Mouse (Mus musculus): Measurements from ENCODE around the gene Entpd2. TPM values are rescaled to one million over a fixed set of nuclear protein-coding genes. Genes with fewer than 3 reads are reported as not detected.
"Not testable (repeated sequence)": the region's sequence is repeated elsewhere in the genome, so short reads cannot be mapped to it uniquely, and the experiment has no call there.

Gene Entpd2
- polyA plus RNA-seq, 1 experiment = 6.2 TPM

- Histone ChIP-seq H3K4me3 (ENCODE audit: control insufficient read depth, low read depth, low read length) (peak overlapping the region; percentile 86), H3K4me1 (ENCODE audit: control insufficient read depth, insufficient read depth, low read length) (peaks cover 8% of the 10 kb centered on the region), H3K27ac (ENCODE audit: control insufficient read depth, insufficient read depth, low read depth, low read length) (no peak overlapping the region), H3K27me3 (ENCODE audit: control insufficient read depth, insufficient read depth, low read length) (no peaks in the 10 kb centered on the region), H3K36me3 (ENCODE audit: control insufficient read depth, insufficient read depth, low read length) (no peaks in the 10 kb centered on the region)
- TF ChIP-seq CTCF (IDR thresholded peaks at IDR 0.05; ENCODE audit: control insufficient read depth, insufficient read depth, insufficient replicate concordance, low read depth, low read length) (peak; percentile 59; the same call in 1 of the 2 replicates), POLR2A (IDR thresholded peaks at IDR 0.05; ENCODE audit: control insufficient read depth, low read depth, low read length) (no peak)
These were observed 6.8 kb downstream of the Entpd2 start for GRCm38 (mm10) chr2:25402377-25402971.

GRCm38 (mm10) chr2:25402972-25403601, 7.4 kb downstream of the Entpd2 start:
- Histone ChIP-seq H3K4me3 (ENCODE audit: control insufficient read depth, low read depth, low read length) (peak overlapping the region; percentile 86), H3K27me3 (ENCODE audit: control insufficient read depth, insufficient read depth, low read length) (no peaks in the 10 kb centered on the region), H3K4me1 (ENCODE audit: control insufficient read depth, insufficient read depth, low read length) (peaks cover 8% of the 10 kb centered on the region), H3K27ac (ENCODE audit: control insufficient read depth, insufficient read depth, low read depth, low read length) (no peak overlapping the region), H3K36me3 (ENCODE audit: control insufficient read depth, insufficient read depth, low read length) (no peaks in the 10 kb centered on the region)
- TF ChIP-seq POLR2A (IDR thresholded peaks at IDR 0.05; ENCODE audit: control insufficient read depth, low read depth, low read length) (peak; percentile 46), CTCF (IDR thresholded peaks at IDR 0.05; ENCODE audit: control insufficient read depth, insufficient read depth, insufficient replicate concordance, low read depth, low read length) (no peak)

GRCm38 (mm10) chr2:25403994-25404393, 8.3 kb downstream of the Entpd2 start:
- no peaks in the 10 kb centered on the region for H3K27me3 ChIP-seq (ENCODE audit: control insufficient read depth, insufficient read depth, low read length)
- TF ChIP-seq POLR2A (IDR thresholded peaks at IDR 0.05; ENCODE audit: control insufficient read depth, low read depth, low read length) (no peak), CTCF (IDR thresholded peaks at IDR 0.05; ENCODE audit: control insufficient read depth, insufficient read depth, insufficient replicate concordance, low read depth, low read length) (no peak)
- no peaks in the 10 kb centered on the region for H3K36me3 ChIP-seq (ENCODE audit: control insufficient read depth, insufficient read depth, low read length)
- no peak overlapping the region for H3K4me3 ChIP-seq (ENCODE audit: control insufficient read depth, low read depth, low read length)
- peaks cover 8% of the 10 kb centered on the region for H3K4me1 ChIP-seq (ENCODE audit: control insufficient read depth, insufficient read depth, low read length)
- no peak overlapping the region for H3K27ac ChIP-seq (ENCODE audit: control insufficient read depth, insufficient read depth, low read depth, low read length)

GRCm38 (mm10) chr2:25408908-25409307, 13.2 kb downstream of the Entpd2 start:
- no peak overlapping the region for H3K4me3 ChIP-seq (ENCODE audit: control insufficient read depth, low read depth, low read length)
- no peak for TF ChIP-seq POLR2A (IDR thresholded peaks at IDR 0.05; ENCODE audit: control insufficient read depth, low read depth, low read length)
- no peak for TF ChIP-seq CTCF (IDR thresholded peaks at IDR 0.05; ENCODE audit: control insufficient read depth, insufficient read depth, insufficient replicate concordance, low read depth, low read length)
- no peaks in the 10 kb centered on the region for H3K36me3 ChIP-seq (ENCODE audit: control insufficient read depth, insufficient read depth, low read length)

GRCm38 (mm10) chr2:25413436-25413835, 17.8 kb downstream of the Entpd2 start:
- not testable (repeated sequence) for H3K36me3 ChIP-seq (ENCODE audit: control insufficient read depth, insufficient read depth, low read length); H3K27me3 ChIP-seq (ENCODE audit: control insufficient read depth, insufficient read depth, low read length)

More at GRCm38 (mm10) chr2:25408908-25409307, 13.2 kb downstream of the Entpd2 start:
- H3K27me3 ChIP-seq (ENCODE audit: control insufficient read depth, insufficient read depth, low read length) = no peaks in the 10 kb centered on the region
- H3K27ac ChIP-seq (ENCODE audit: control insufficient read depth, insufficient read depth, low read depth, low read length) = no peak overlapping the region
- H3K4me1 ChIP-seq (ENCODE audit: control insufficient read depth, insufficient read depth, low read length) = no peaks in the 10 kb centered on the region

GRCm38 (mm10) chr2:25417426-25417825, 21.8 kb downstream of the Entpd2 start:
- Histone ChIP-seq H3K4me3 (ENCODE audit: control insufficient read depth, low read depth, low read length) (no peak overlapping the region), H3K27ac (ENCODE audit: control insufficient read depth, insufficient read depth, low read depth, low read length) (no peak overlapping the region), H3K4me1 (ENCODE audit: control insufficient read depth, insufficient read depth, low read length) (no peaks in the 10 kb centered on the region), H3K36me3 (ENCODE audit: control insufficient read depth, insufficient read depth, low read length) (no peaks in the 10 kb centered on the region), H3K27me3 (ENCODE audit: control insufficient read depth, insufficient read depth, low read length) (no peaks in the 10 kb centered on the region)
- TF ChIP-seq CTCF (IDR thresholded peaks at IDR 0.05; ENCODE audit: control insufficient read depth, insufficient read depth, insufficient replicate concordance, low read depth, low read length) = no peak
- no peak for TF ChIP-seq POLR2A (IDR thresholded peaks at IDR 0.05; ENCODE audit: control insufficient read depth, low read depth, low read length)

More at GRCm38 (mm10) chr2:25413436-25413835, 17.8 kb downstream of the Entpd2 start:
- H3K4me1 ChIP-seq (ENCODE audit: control insufficient read depth, insufficient read depth, low read length); H3K27ac ChIP-seq (ENCODE audit: control insufficient read depth, insufficient read depth, low read depth, low read length); H3K4me3 ChIP-seq (ENCODE audit: control insufficient read depth, low read depth, low read length): not testable (repeated sequence)

GRCm38 (mm10) chr2:25421896-25422295, 26.2 kb downstream of the Entpd2 start:
- TF ChIP-seq POLR2A (IDR thresholded peaks at IDR 0.05; ENCODE audit: control insufficient read depth, low read depth, low read length) (no peak), CTCF (IDR thresholded peaks at IDR 0.05; ENCODE audit: control insufficient read depth, insufficient read depth, insufficient replicate concordance, low read depth, low read length) (peak; percentile 39; the same call in 1 of the 2 replicates)
- H3K27ac ChIP-seq (ENCODE audit: control insufficient read depth, insufficient read depth, low read depth, low read length) = no peak overlapping the region
- H3K4me3 ChIP-seq (ENCODE audit: control insufficient read depth, low read depth, low read length) = no peak overlapping the region
- H3K36me3 ChIP-seq (ENCODE audit: control insufficient read depth, insufficient read depth, low read length) = no peaks in the 10 kb centered on the region
- H3K27me3 ChIP-seq (ENCODE audit: control insufficient read depth, insufficient read depth, low read length) = no peaks in the 10 kb centered on the region
- peaks cover 3% of the 10 kb centered on the region; the same call in 1 of the 2 replicates for H3K4me1 ChIP-seq (ENCODE audit: control insufficient read depth, insufficient read depth, low read length)
